Mouse (Mus musculus) limb, embryonic 14.5 days (tissue): ENCODE measurements at regions not wholly inside any gene's neighbourhood (a gene's known extent, or its start where the extent isn't known, plus 50 kb on each side); places are given as distances from the start of the nearest gene placed in this dataset.
"Not testable (repeated sequence)": the region's sequence is repeated elsewhere in the genome, so short reads cannot be mapped to it uniquely, and the experiment has no call there.

Experiments used
- ATAC-seq: fragments of 200-750 bp; cut with Nextera tagmentation; 2 replicates; pipeline ENCODE4 v1.8.0; 2017; ENCODE audit warnings: low read depth, moderate number of reproducible peaks, moderate TSS enrichment; ENCODE audit not compliant: low FRiP score
- DNase-seq: peaks from one replicate; pipeline ENCODE4 v3.0.0-alpha.2; 2015; ENCODE audit warnings: low spot score
- H3K27ac ChIP-seq: fragments of 300-500 bp; sonication (generic); replicated peaks from 2 replicates; pipeline ENCODE4 v1.5.1; 2014; ENCODE audit warnings: low read depth, mild to moderate bottlenecking, low read length, moderate library complexity, mixed read lengths
- H3K27me3 ChIP-seq: fragments of 300-500 bp; sonication (generic); 2 replicates; pipeline ENCODE4 v1.6.1; 2014; ENCODE audit warnings: low read length, mixed read lengths; ENCODE audit not compliant: control insufficient read depth, insufficient read depth
- H3K36me3 ChIP-seq: fragments of 300-500 bp; sonication (generic); 2 replicates; pipeline ENCODE4 v1.6.1; 2014; ENCODE audit warnings: mild to moderate bottlenecking, low read length, moderate library complexity, mixed read lengths; ENCODE audit not compliant: control insufficient read depth, insufficient read depth
- H3K4me1 ChIP-seq: fragments of 300-500 bp; sonication (generic); 2 replicates; pipeline ENCODE4 v1.6.1; 2014; ENCODE audit warnings: antibody characterized with exemption, low read length, mixed read lengths; ENCODE audit not compliant: control insufficient read depth, insufficient read depth
- H3K4me2 ChIP-seq: fragments of 300-500 bp; sonication (generic); replicated peaks from 2 replicates; pipeline ENCODE4 v1.6.1; 2014; ENCODE audit warnings: low read depth, mild to moderate bottlenecking, low read length, moderate library complexity; ENCODE audit not compliant: severe bottlenecking
- H3K4me3 ChIP-seq: fragments of 300-500 bp; sonication (generic); replicated peaks from 2 replicates; pipeline ENCODE4 v1.5.1; 2014; ENCODE audit warnings: low read length
- H3K9ac ChIP-seq: fragments of 300-500 bp; sonication (generic); 2 replicates; pipeline ENCODE4 v1.6.1; 2014; ENCODE audit warnings: mild to moderate bottlenecking, low read depth, low read length, moderate library complexity; ENCODE audit not compliant: severe bottlenecking
- H3K9me3 ChIP-seq: fragments of 300-500 bp; sonication (generic); 2 replicates; pipeline ENCODE4 v1.6.1; 2016; ENCODE audit warnings: low read length; ENCODE audit not compliant: control insufficient read depth
- POLR2A ChIP-seq: fragments of 200-500 bp; IDR thresholded peaks from 2 replicates; pipeline ENCODE4 v1.8.0; 2012; ENCODE audit warnings: inconsistent platforms, mild to moderate bottlenecking, moderate library complexity, borderline replicate concordance; ENCODE audit not compliant: insufficient read depth, insufficient read length; ENCODE audit errors: extremely low read depth
- WGBS: fragments of 180-500 bp; shearing (Covaris S2); extraction: QIAGEN DNeasy Blood & Tissue Kit; methylation state at CpG from one replicate; pipeline ENCODE4 v1.1.7; 2014; 5-methylcytosine and 5-hydroxymethylcytosine counted together

GRCm38 (mm10) chr6:25026953-25027352 is 70.9 kb upstream of the Tmem229a start:
- Histone ChIP-seq H3K4me3 (no peak overlapping the region), H3K4me2 (no peak overlapping the region), H3K9me3 (no peaks in the 10 kb centered on the region), H3K27ac (no peak overlapping the region), H3K4me1 (no peaks in the 10 kb centered on the region), H3K27me3 (no peaks in the 10 kb centered on the region), H3K36me3 (no peaks in the 10 kb centered on the region), H3K9ac (no peak overlapping the region)
- DNase-seq (no peak), ATAC-seq (no peak)
- TF ChIP-seq POLR2A, result no peak
- 83% methylated on average over 3 of the region's 3 CpGs for WGBS

- H3K9me3 ChIP-seq, result no peaks in the 10 kb centered on the region
- H3K4me1 ChIP-seq, result no peaks in the 10 kb centered on the region
- H3K27ac ChIP-seq, result no peak overlapping the region
- no peaks in the 10 kb centered on the region for H3K27me3 ChIP-seq
- H3K4me3 ChIP-seq, result no peak overlapping the region
- no peak for ATAC-seq
- peak; percentile 68 for DNase-seq
- H3K9ac ChIP-seq, result no peak overlapping the region
- H3K36me3 ChIP-seq, result no peaks in the 10 kb centered on the region
- no peak overlapping the region for H3K4me2 ChIP-seq
- 27% methylated on average over 2 of the region's 2 CpGs for WGBS
- TF ChIP-seq POLR2A, result no peak
Measured at GRCm38 (mm10) chr6:25020005-25020772, 64.1 kb upstream of the Tmem229a start.

- Histone ChIP-seq H3K4me1 (no peaks in the 10 kb centered on the region), H3K9ac (no peak overlapping the region), H3K27me3 (no peaks in the 10 kb centered on the region), H3K4me3 (no peak overlapping the region), H3K4me2 (no peak overlapping the region), H3K27ac (no peak overlapping the region), H3K36me3 (no peaks in the 10 kb centered on the region), H3K9me3 (no peaks in the 10 kb centered on the region)
- no peak for TF ChIP-seq POLR2A
- 51% methylated on average over 3 of the region's 3 CpGs for WGBS
- no peak for DNase-seq
- no peak for ATAC-seq
Measured at GRCm38 (mm10) chr6:25013288-25013606, 57.1 kb upstream of the Tmem229a start.

- ATAC-seq (no peak), DNase-seq (no peak)
- Histone ChIP-seq H3K4me2 (no peak overlapping the region), H3K4me3 (no peak overlapping the region), H3K27me3 (no peaks in the 10 kb centered on the region), H3K27ac (no peak overlapping the region), H3K9ac (no peak overlapping the region), H3K36me3 (no peaks in the 10 kb centered on the region), H3K9me3 (no peaks in the 10 kb centered on the region), H3K4me1 (no peaks in the 10 kb centered on the region)
- no peak for TF ChIP-seq POLR2A
- WGBS, result 57% methylated on average over 2 of the region's 2 CpGs
Measured at GRCm38 (mm10) chr6:25012376-25013287, 56.5 kb upstream of the Tmem229a start.

GRCm38 (mm10) chr6:25008856-25009255 is 52.8 kb upstream of the Tmem229a start:
- H3K4me1 ChIP-seq, ATAC-seq: not testable (repeated sequence)

More at GRCm38 (mm10) chr6:25008856-25009255, 52.8 kb upstream of the Tmem229a start:
- not testable (repeated sequence) for H3K27me3 ChIP-seq, H3K9me3 ChIP-seq, H3K9ac ChIP-seq, H3K36me3 ChIP-seq, DNase-seq, H3K4me3 ChIP-seq, H3K4me2 ChIP-seq, H3K27ac ChIP-seq
